Mouse (Mus musculus): ENCODE results near the gene Gm14401. TPM values are rescaled to one million over a fixed set of nuclear protein-coding genes. Genes with fewer than 3 reads are reported as not detected.
"Not testable (repeated sequence)": the region's sequence is repeated elsewhere in the genome, so short reads cannot be mapped to it uniquely, and the experiment has no call there.

Gene Gm14401
- polyA plus RNA-seq (2012; rRNA removed): not detected in 2 replicates

DNA sequence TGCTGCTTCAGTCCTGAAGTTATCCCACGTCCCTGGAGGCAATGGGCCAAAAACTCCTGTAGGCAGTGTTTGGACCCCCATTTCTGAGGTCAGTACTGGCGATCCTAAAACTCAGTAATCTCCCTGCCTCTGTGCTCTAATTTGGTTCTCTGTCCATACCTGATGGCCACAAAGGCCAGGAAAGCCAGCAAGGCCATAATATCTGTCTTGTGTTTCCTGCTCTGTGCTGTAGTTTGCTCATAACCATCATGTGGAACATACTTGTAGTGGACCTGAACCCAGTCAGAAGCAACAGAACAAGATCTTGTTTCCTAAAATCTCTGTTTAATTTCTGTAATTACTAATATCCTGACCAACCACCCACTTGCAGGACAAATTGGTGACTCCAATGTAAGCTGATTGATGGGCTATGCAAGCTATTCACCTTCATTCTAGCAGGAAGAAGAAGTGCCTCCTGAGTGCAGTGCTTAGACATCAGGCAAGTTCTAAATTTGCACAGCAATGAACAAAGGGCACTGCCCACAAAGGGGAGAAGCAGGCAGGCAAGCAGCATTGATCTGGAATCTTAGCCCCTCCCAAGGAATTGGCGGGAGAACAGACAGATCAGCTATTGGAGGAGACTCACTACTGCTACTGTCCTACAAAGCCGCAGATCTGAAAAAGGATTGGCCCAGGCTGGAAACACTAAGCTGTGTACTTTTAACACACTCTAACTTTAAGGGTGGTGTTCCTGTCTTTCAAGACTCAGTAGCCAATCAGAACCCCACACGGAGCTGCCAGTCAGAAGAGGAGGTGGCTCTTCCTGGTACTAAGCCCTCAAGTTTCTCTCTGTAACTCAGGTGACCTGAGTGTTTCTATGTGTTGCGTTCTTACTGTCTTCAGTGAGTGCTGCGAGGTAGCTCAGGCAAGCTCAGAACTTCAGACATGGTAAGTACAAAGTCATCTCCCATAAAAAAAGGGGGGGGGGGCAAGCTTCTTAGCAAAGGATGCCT, at the start of gene Gm14401:
TSS of gene Gm14401 (plus strand) at position 889 of the 992 bp plus-strand sequence.
- H3K4me3 ChIP-seq (ENCODE audit: low read depth, low read length); H3K27me3 ChIP-seq (ENCODE audit: control insufficient read depth, insufficient read depth, low read length); H3K36me3 ChIP-seq (ENCODE audit: control insufficient read depth, insufficient read depth, low read length); H3K27ac ChIP-seq (ENCODE audit: insufficient read depth, low read depth, low read length); H3K4me1 ChIP-seq (ENCODE audit: control insufficient read depth, insufficient read depth, insufficient read length, low read length): not testable (repeated sequence)
- WGBS: 65% methylated on average over 7 of the region's 7 CpGs

GRCm38 (mm10) chr2:177072807-177073206, 1.3 kb upstream of the Gm14401 start:
- H3K4me3 ChIP-seq (ENCODE audit: low read depth, low read length); H3K27ac ChIP-seq (ENCODE audit: insufficient read depth, low read depth, low read length); H3K4me1 ChIP-seq (ENCODE audit: control insufficient read depth, insufficient read depth, insufficient read length, low read length); H3K36me3 ChIP-seq (ENCODE audit: control insufficient read depth, insufficient read depth, low read length); H3K27me3 ChIP-seq (ENCODE audit: control insufficient read depth, insufficient read depth, low read length): not testable (repeated sequence)
- WGBS: 82% methylated on average over 1 of the region's 1 CpGs

DNA sequence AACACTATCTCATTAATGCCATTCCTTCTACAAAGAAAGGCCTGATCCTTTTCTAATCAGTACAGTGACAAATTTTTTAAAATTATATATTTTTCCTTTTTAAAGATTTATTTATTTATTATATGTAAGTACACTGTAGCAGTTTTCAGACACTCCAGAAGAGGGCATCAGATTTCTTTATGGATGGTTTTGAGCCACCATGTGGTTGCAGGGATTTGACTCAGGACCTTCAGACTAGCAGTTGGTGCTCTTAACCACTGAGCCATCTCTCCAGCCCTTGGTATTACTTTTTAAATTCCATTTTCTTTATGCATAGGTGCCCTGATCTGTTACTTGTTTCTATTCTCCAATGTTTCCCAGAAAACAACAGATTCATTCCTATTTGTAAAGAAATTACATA, 895 bp downstream of the Gm14401 start:
- not testable (repeated sequence) for H3K4me1 ChIP-seq (ENCODE audit: control insufficient read depth, insufficient read depth, insufficient read length, low read length); H3K27me3 ChIP-seq (ENCODE audit: control insufficient read depth, insufficient read depth, low read length)

DNA sequence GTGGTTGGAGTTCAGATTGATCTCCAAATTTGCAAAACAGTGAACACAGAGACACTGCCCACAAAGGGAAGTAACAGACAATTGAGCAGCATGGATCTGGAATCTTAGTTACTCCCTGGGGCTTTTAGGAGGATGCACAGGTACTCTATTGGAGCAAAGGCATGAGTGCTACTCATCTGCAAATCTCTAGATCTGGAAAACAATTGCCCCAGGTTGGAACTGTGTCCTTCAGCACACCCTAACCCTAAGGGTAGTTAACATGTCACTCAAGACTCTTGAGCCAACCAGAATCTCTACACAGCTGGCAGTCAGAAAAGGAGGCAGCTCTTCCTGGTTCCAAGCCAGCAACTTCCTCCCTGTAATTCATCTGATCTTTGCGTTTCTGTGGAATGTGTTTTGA, 5.7 kb downstream of the Gm14401 start:
- 65% methylated on average over 1 of the region's 1 CpGs for WGBS

More for the DNA sequence above, 895 bp downstream of the Gm14401 start:
- not testable (repeated sequence) for H3K36me3 ChIP-seq (ENCODE audit: control insufficient read depth, insufficient read depth, low read length); H3K4me3 ChIP-seq (ENCODE audit: low read depth, low read length); H3K27ac ChIP-seq (ENCODE audit: insufficient read depth, low read depth, low read length)

GRCm38 (mm10) chr2:177109086-177109485, 35.0 kb downstream of the Gm14401 start:
- 83% methylated on average over 5 of the region's 5 CpGs for WGBS
- H3K27me3 ChIP-seq (ENCODE audit: control insufficient read depth, insufficient read depth, low read length); H3K4me3 ChIP-seq (ENCODE audit: low read depth, low read length); H3K27ac ChIP-seq (ENCODE audit: insufficient read depth, low read depth, low read length); H3K4me1 ChIP-seq (ENCODE audit: control insufficient read depth, insufficient read depth, insufficient read length, low read length); H3K36me3 ChIP-seq (ENCODE audit: control insufficient read depth, insufficient read depth, low read length): not testable (repeated sequence)

More for the DNA sequence above, 5.7 kb downstream of the Gm14401 start:
- H3K4me3 ChIP-seq (ENCODE audit: low read depth, low read length); H3K36me3 ChIP-seq (ENCODE audit: control insufficient read depth, insufficient read depth, low read length); H3K4me1 ChIP-seq (ENCODE audit: control insufficient read depth, insufficient read depth, insufficient read length, low read length); H3K27me3 ChIP-seq (ENCODE audit: control insufficient read depth, insufficient read depth, low read length); H3K27ac ChIP-seq (ENCODE audit: insufficient read depth, low read depth, low read length): not testable (repeated sequence)

GRCm38 (mm10) chr2:177129097-177129496, 55.0 kb downstream of the Gm14401 start:
- not testable (repeated sequence) for H3K4me3 ChIP-seq (ENCODE audit: low read depth, low read length); H3K27ac ChIP-seq (ENCODE audit: insufficient read depth, low read depth, low read length); H3K27me3 ChIP-seq (ENCODE audit: control insufficient read depth, insufficient read depth, low read length); H3K4me1 ChIP-seq (ENCODE audit: control insufficient read depth, insufficient read depth, insufficient read length, low read length); H3K36me3 ChIP-seq (ENCODE audit: control insufficient read depth, insufficient read depth, low read length)
- 54% methylated on average over 1 of the region's 1 CpGs for WGBS

Other genes with a start within 250 kb of the Gm14401 start
- gene Gm14408, start 243.2 kb upstream of the Gm14401 start, polyA plus RNA-seq (2012; rRNA removed): not detected in 2 replicates
- gene Gm14296, start 146.5 kb upstream of the Gm14401 start, polyA plus RNA-seq (2012; rRNA removed): 0.19 and 0.20 TPM in 2 replicates
- not detected in 2 replicates for gene Gm14419, start 73.4 kb upstream of the Gm14401 start, polyA plus RNA-seq (2012; rRNA removed)
- 0.18 and 0.38 TPM in 2 replicates for gene Gm14410, start 132.1 kb downstream of the Gm14401 start, polyA plus RNA-seq (2012; rRNA removed)
- not detected in 2 replicates for gene Gm14409, start 192.7 kb downstream of the Gm14401 start, polyA plus RNA-seq (2012; rRNA removed)
- not detected in 2 replicates for gene Gm14412, start 250.0 kb downstream of the Gm14401 start, polyA plus RNA-seq (2012; rRNA removed)